Mouse (Mus musculus) ZHBTc4 (cell line): Measurements from ENCODE around the gene Pecam1.
A peak's percentile ranks its signal among the peaks of the same experiment; 100 is the strongest.

Experiments used
- DNase-seq: peaks from one replicate; pipeline ENCODE4 v3.0.0-alpha.2; 2011; ENCODE audit warnings: low read depth, low spot score

Gene Pecam1

GRCm38 (mm10) chr11:106695917-106696316 is 54.5 kb downstream of the Pecam1 start:
- peak; percentile 61 for DNase-seq

- peak; percentile 57 for DNase-seq
Measured at GRCm38 (mm10) chr11:106692890-106693289, 57.5 kb downstream of the Pecam1 start.

- no peak for DNase-seq
Measured at GRCm38 (mm10) chr11:106688375-106688774, 62.1 kb downstream of the Pecam1 start.

- DNase-seq: no peak
Measured at GRCm38 (mm10) chr11:106687293-106687692, 63.1 kb downstream of the Pecam1 start.

- DNase-seq: no peak
Measured at GRCm38 (mm10) chr11:106684027-106684426, 66.4 kb downstream of the Pecam1 start.

GRCm38 (mm10) chr11:106683345-106683744 is 67.1 kb downstream of the Pecam1 start:
- DNase-seq: no peak

- no peak for DNase-seq
Measured at GRCm38 (mm10) chr11:106681138-106681537, 69.3 kb downstream of the Pecam1 start.

GRCm38 (mm10) chr11:106679874-106680273 is 70.6 kb downstream of the Pecam1 start:
- peak; percentile 54 for DNase-seq

- no peak for DNase-seq
Measured at GRCm38 (mm10) chr11:106677910-106678591, 72.4 kb downstream of the Pecam1 start.

- no peak for DNase-seq
Measured at GRCm38 (mm10) chr11:106677331-106677730, 73.1 kb downstream of the Pecam1 start.

- DNase-seq: no peak
Measured at GRCm38 (mm10) chr11:106675875-106676274, 74.6 kb downstream of the Pecam1 start.

GRCm38 (mm10) chr11:106675201-106675726 is 75.2 kb downstream of the Pecam1 start:
- no peak for DNase-seq

- peak; percentile 43 for DNase-seq
Measured at GRCm38 (mm10) chr11:106674612-106675153, 75.7 kb downstream of the Pecam1 start.

- no peak for DNase-seq
Measured at GRCm38 (mm10) chr11:106673727-106674611, 76.5 kb downstream of the Pecam1 start.

GRCm38 (mm10) chr11:106672919-106673505 is 77.4 kb downstream of the Pecam1 start:
- DNase-seq: peak; percentile 70

- DNase-seq: no peak
Measured at GRCm38 (mm10) chr11:106671801-106672200, 78.6 kb downstream of the Pecam1 start.

- no peak for DNase-seq
Measured at GRCm38 (mm10) chr11:106670951-106671478, 79.4 kb downstream of the Pecam1 start.

- DNase-seq: no peak
Measured at GRCm38 (mm10) chr11:106670266-106670665, 80.2 kb downstream of the Pecam1 start.

- no peak for DNase-seq
Measured at GRCm38 (mm10) chr11:106669873-106670173, 80.6 kb downstream of the Pecam1 start.

- peak; percentile 86 for DNase-seq
Measured at GRCm38 (mm10) chr11:106669102-106669872, 81.1 kb downstream of the Pecam1 start.

- DNase-seq: no peak
Measured at GRCm38 (mm10) chr11:106668336-106668735, 82.1 kb downstream of the Pecam1 start.
